Mouse (Mus musculus) liver, embryonic 13.5 days (tissue): ENCODE data around the gene Otub1. TPM values are rescaled to one million over a fixed set of nuclear protein-coding genes. Genes with fewer than 3 reads are reported as not detected.
A peak's percentile ranks its signal among the peaks of the same experiment; 100 is the strongest.

Source experiments
- ATAC-seq: fragments of 200-750 bp; cut with Nextera tagmentation; 2 replicates; pipeline ENCODE4 v1.8.0; 2017; ENCODE audit warnings: low read depth, mild to moderate bottlenecking, moderate number of reproducible peaks, moderate library complexity
- DNase-seq: peaks from one replicate; pipeline ENCODE4 v3.0.0; 2022
- H3K27ac ChIP-seq: fragments of 300-500 bp; sonication (generic); 2 replicates; pipeline ENCODE4 v1.5.1; 2015; ENCODE audit warnings: moderate library complexity, mild to moderate bottlenecking, inconsistent platforms
- H3K27me3 ChIP-seq: fragments of 300-500 bp; sonication (generic); 2 replicates; pipeline ENCODE4 v1.6.1; 2015; ENCODE audit warnings: mild to moderate bottlenecking, inconsistent platforms
- H3K36me3 ChIP-seq: fragments of 300-500 bp; sonication (generic); 2 replicates; pipeline ENCODE4 v1.6.1; 2015; ENCODE audit warnings: mild to moderate bottlenecking, inconsistent platforms
- H3K4me1 ChIP-seq: fragments of 300-500 bp; sonication (generic); replicated peaks from 2 replicates; pipeline ENCODE4 v1.6.1; 2015; ENCODE audit warnings: inconsistent platforms
- H3K4me2 ChIP-seq: fragments of 300-500 bp; sonication (generic); 2 replicates; pipeline ENCODE4 v1.6.1; 2015; ENCODE audit warnings: inconsistent platforms, mild to moderate bottlenecking, moderate library complexity
- H3K4me3 ChIP-seq: fragments of 300-500 bp; sonication (generic); replicated peaks from 2 replicates; pipeline ENCODE4 v1.5.1; 2015; ENCODE audit warnings: mild to moderate bottlenecking, inconsistent platforms
- H3K9ac ChIP-seq: fragments of 300-500 bp; sonication (generic); 2 replicates; pipeline ENCODE4 v1.6.1; 2015; ENCODE audit warnings: mild to moderate bottlenecking, inconsistent platforms
- H3K9me3 ChIP-seq: fragments of 300-500 bp; sonication (generic); replicated peaks from 2 replicates; pipeline ENCODE4 v1.6.1; 2016; ENCODE audit warnings: inconsistent platforms
- WGBS: fragments of 180-500 bp; shearing (Covaris S2); methylation state at CpG from one replicate; pipeline ENCODE4 v1.1.7; 2015; ENCODE audit not compliant: insufficient replicate concordance; 5-methylcytosine and 5-hydroxymethylcytosine counted together
- polyA plus RNA-seq: library from polyadenylated mRNA; unstranded; fragments of >200 nt; fragmentation: Nextera tagmentation; extraction: Ambion mirVana; gene quantifications from 2 replicates; pipeline ENCODE4 v1.2.1, GENCODE M21; 2015

Otub1 gene
- polyA plus RNA-seq, 1 experiment from 2014 or later = 69.3 TPM

DNA sequence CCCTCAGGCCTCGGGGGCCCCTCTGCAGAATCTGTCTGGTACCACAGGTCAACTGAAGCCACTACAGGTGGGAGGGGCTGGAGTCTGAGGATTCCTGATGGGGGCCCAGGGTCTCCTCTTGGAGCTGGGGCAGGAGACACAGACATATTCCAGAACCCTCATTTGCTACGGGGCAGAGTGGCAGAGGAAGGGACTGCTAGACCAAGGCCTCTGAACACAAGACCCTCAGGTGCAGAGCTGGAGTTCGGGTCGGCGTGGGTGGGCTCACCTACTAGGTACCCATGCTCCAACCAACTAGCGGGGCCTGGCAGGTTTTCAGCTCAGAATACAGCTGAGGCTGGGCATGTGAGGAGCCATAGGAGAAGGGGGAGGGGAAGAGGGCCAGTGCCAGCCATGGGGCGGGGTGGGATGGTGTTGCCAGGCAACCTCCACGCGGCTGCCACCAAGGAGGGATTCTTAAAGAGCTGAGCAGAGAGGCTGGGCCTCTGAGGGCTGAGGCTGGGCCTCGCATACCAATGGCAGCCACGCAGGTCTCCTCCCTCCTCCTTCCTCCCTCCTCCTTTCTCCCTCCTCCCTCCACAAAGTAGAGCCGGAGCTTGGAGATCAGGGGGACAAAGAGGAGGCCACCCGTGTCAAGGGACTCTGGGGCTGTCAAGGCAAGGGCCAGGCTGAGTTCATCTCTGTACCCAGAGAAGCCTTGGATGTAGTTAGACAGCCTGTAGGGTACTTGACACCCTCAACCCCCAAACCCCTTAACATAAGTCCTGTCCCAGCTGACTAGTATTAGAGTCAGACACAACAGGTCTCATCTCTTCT, 33.9 kb downstream of the Otub1 start:
- Histone ChIP-seq H3K4me3 (no peak overlapping the region), H3K9ac (no peak overlapping the region), H3K9me3 (no peaks in the 10 kb centered on the region), H3K27me3 (peaks cover 25% of the 10 kb centered on the region), H3K4me2 (no peak overlapping the region), H3K4me1 (peaks cover 19% of the 10 kb centered on the region), H3K27ac (no peak overlapping the region), H3K36me3 (no peaks in the 10 kb centered on the region)
- DNase-seq (no peak), ATAC-seq (peak; percentile 57)
- WGBS = 28% methylated on average over 13 of the region's 13 CpGs

DNA sequence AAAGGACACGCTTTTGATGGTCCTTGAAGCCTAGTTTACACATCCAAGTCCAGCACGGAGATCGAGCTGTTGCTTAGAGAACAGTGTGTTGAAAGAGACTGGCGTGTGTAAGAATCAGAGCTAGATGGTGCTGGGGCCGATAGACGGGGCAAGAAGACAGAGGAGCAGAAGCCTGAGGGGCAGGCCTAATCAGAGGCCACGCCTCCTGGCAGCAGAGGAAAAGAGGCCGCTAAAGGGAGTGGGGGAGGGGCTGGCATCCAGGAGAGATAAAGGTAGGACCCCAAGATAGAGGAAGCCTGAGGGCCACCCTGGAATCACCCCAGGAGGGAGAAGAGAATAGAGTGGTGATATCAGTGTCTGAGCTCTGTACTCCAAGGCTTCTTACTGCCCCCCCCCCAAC, 34.7 kb downstream of the Otub1 start:
- ATAC-seq (peak; percentile 32; the same call in 1 of the 2 replicates), DNase-seq (no peak)
- Histone ChIP-seq H3K4me2 (no peak overlapping the region), H3K4me1 (peaks cover 19% of the 10 kb centered on the region), H3K27me3 (peaks cover 33% of the 10 kb centered on the region), H3K27ac (no peak overlapping the region), H3K9ac (no peak overlapping the region), H3K36me3 (no peaks in the 10 kb centered on the region), H3K4me3 (no peak overlapping the region), H3K9me3 (no peaks in the 10 kb centered on the region)
- 16% methylated on average over 8 of the region's 8 CpGs for WGBS

DNA sequence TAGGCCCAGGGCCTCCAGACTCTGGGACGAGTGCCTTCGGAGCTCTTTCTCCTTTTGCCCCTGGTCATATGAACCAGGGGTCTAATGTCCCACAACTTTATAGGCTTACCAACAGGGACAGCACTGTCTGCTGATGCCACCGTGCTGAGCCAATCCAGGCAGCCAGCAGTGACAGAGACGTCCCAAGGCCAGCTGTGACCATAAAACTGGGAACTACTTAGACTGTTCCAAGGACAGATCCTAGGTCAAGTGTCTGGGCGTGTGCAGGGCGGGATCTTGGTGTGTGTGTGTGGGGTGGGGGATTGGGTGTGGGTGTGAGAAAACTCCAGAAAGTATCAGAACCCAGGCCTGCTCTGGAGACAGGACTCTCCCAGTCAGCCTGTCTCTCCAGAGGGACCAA, 35.2 kb downstream of the Otub1 start:
- Histone ChIP-seq H3K4me3 (no peak overlapping the region), H3K27ac (no peak overlapping the region), H3K4me2 (no peak overlapping the region), H3K9ac (no peak overlapping the region), H3K4me1 (peaks cover 21% of the 10 kb centered on the region), H3K36me3 (no peaks in the 10 kb centered on the region), H3K9me3 (no peaks in the 10 kb centered on the region), H3K27me3 (peaks cover 39% of the 10 kb centered on the region)
- ATAC-seq = no peak
- 66% methylated on average over 6 of the region's 6 CpGs for WGBS
- DNase-seq = no peak

DNA sequence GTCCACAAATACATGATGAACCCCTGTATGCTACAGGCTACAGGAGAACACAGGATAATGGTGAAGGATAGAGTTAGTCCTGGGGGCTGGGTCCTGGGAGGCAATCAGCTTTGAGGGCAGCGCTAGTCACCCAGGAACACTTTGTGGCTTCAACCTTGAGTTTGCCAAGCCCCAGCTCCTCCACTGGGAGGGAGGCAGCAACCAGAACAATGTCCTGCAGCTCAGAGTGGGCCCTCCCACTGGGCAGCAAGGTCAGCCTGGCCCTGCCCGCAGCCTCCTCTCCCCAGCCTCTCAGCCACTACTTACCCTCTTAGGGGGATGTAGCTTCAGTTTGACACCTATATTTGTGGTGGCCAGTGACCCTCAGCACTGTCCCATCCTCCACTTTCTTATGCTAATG, 37.7 kb downstream of the Otub1 start:
- Histone ChIP-seq H3K4me3 (no peak overlapping the region), H3K9ac (no peak overlapping the region), H3K4me1 (peaks cover 33% of the 10 kb centered on the region), H3K4me2 (no peak overlapping the region), H3K9me3 (no peaks in the 10 kb centered on the region), H3K36me3 (no peaks in the 10 kb centered on the region), H3K27ac (no peak overlapping the region), H3K27me3 (peaks cover 63% of the 10 kb centered on the region)
- no peak for DNase-seq
- WGBS = 27% methylated on average over 2 of the region's 2 CpGs
- ATAC-seq = no peak

DNA sequence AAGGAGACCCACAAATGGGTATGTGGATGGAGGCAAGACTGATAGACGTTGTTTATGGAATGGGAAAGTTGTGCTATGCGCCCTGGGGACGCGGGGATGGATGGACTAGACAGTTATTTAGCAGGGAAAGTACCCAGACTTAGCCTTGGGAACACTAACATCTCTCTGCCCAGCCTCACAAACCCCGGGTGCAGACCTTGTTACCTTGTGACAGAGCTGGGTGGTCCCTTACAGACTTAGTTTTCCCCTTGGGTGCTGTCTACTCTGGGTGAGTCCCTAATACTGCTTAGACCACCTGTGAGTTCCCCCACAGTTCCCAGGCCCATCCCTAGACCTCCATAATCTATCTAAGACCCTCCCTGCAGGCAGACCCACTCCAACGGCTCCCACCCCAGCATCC, 39.3 kb downstream of the Otub1 start:
- Histone ChIP-seq H3K4me2 (no peak overlapping the region), H3K9ac (no peak overlapping the region), H3K4me1 (peaks cover 26% of the 10 kb centered on the region), H3K9me3 (no peaks in the 10 kb centered on the region), H3K27me3 (peaks cover 80% of the 10 kb centered on the region), H3K4me3 (no peak overlapping the region), H3K27ac (no peak overlapping the region), H3K36me3 (no peaks in the 10 kb centered on the region)
- 9% methylated on average over 6 of the region's 6 CpGs for WGBS
- DNase-seq = no peak
- no peak for ATAC-seq

DNA sequence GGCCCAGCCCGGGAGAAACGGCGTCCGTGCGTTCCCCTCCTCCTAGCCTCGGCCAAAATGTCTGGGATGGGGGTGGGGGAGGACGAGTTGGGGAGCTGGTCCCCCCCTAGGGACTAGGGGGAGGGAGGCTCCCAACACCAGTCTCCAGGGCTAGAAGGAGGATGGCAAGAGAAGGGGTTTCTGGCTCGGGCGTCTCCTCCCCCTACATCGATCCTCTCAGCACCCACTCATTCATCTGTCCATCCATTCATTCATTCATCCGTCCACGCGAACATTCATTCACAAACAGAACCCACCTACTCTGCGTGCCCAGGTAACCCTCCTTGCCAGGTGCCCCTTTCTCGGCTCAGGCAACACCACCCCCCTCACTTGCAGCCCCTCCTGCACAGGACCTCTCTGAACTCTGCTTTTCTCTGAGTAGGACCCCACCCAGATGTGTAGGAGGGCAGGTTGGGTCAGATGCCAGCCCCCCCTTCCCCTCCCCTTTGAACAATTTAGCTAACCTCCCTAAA, 39.9 kb downstream of the Otub1 start:
- no peaks in the 10 kb centered on the region for H3K9me3 ChIP-seq
- ATAC-seq = no peak
- H3K27ac ChIP-seq = no peak overlapping the region
- 4% methylated on average over 15 of the region's 15 CpGs for WGBS
- no peak for DNase-seq
- H3K4me3 ChIP-seq = peak overlapping the region; percentile 54
- H3K4me2 ChIP-seq = peak overlapping the region; percentile 70
- peaks cover 21% of the 10 kb centered on the region for H3K4me1 ChIP-seq
- no peak overlapping the region for H3K9ac ChIP-seq
- H3K27me3 ChIP-seq = peaks cover 85% of the 10 kb centered on the region
- no peaks in the 10 kb centered on the region for H3K36me3 ChIP-seq

DNA sequence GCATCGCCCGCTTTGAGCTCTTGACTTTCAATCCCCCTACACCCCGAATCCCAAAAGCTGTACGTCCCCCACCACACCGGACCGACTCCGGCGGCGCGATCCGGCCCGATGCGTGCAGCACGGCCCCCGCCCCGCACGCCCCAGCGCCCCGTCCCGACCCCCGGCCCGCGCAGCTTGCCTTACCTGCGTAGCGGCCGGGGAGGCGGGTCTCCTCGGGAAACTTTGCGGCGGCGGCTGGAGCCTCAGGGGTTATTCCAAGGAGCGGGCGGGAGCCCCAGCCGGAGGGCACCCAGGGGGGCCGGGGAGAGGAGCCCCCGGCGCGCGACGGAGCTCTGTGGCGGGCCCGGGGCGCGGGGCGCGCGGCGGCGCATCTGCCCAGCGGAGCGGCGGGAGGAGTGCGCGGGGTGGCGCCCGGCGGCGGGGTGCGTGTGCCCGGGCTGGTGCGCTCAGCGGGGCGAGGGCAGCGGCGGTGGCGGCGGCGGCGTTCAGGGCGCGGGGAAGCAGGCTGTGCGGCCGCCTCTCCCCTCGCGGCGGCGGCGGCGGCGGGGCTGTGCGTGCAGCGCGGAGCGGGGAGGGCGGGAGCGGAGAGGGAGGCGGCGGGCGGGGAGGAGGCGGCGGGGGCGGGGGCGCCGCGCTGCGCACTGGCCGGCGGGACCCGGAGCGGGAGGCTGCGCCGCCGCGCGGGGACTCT, 40.5 kb downstream of the Otub1 start:
- whole genome bisulfite sequencing = 2% methylated on average over 63 of the region's 105 CpGs
- H3K4me2 ChIP-seq = peak overlapping the region; percentile 70
- peak overlapping the region; percentile 43 for H3K9ac ChIP-seq
- H3K4me3 ChIP-seq = peak overlapping the region; percentile 54
- no peak for DNase-seq
- H3K27ac ChIP-seq = no peak overlapping the region
- no peaks in the 10 kb centered on the region for H3K9me3 ChIP-seq
- no peaks in the 10 kb centered on the region for H3K36me3 ChIP-seq
- H3K27me3 ChIP-seq = peaks cover 90% of the 10 kb centered on the region
- no peak for ATAC-seq
- peaks cover 16% of the 10 kb centered on the region for H3K4me1 ChIP-seq

DNA sequence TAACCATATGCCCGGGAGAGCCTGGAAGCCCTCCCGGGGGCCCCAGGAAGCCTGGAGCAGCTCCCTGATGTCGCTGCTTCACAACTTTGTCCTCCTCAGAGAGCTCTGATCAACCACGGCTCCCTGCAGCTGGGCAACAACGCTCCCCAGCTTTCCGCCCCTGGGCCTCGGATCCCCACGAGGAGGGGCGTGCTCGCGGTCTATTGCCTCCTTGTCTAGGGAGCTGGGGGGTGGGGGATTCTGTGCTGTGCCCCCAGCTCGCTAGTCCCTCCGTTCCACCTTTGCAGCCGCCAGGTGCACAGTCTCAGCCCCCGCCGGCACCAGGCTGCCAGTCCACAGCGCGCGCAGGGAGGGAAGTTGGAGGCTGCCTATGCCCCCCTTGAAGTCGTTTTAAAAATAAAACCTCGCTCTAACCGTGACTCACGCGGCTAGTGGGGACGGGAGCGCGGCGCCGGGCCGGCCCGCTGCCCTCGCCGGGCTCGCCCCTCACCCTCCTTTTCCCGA, 41.2 kb downstream of the Otub1 start:
- ATAC-seq = no peak
- Histone ChIP-seq H3K4me3 (peak overlapping the region; percentile 54), H3K27ac (no peak overlapping the region), H3K27me3 (peaks cover 96% of the 10 kb centered on the region), H3K4me1 (peaks cover 22% of the 10 kb centered on the region), H3K4me2 (peak overlapping the region; percentile 70), H3K9ac (no peak overlapping the region), H3K9me3 (no peaks in the 10 kb centered on the region), H3K36me3 (no peaks in the 10 kb centered on the region)
- no peak for DNase-seq
- WGBS = 1% methylated on average over 33 of the region's 35 CpGs

DNA sequence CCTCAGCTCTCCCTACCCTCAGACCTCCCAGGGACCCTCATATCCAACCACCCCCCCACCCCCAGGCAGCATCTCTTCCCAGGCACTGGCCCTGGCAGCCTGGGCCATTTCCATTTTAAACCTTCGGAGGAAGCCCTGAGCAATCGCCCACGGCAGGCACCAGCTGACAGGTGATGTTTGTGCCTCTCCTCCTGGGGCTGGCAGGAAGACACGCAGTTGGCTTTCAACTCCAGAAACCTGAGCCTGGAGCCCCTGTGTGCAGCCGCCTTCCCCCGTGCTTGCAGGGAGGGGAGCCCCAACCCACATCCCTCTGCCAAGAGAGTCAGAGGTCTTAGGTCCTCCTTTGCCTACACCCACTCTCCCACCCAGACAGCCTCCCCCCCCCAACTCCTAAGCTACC, 41.9 kb downstream of the Otub1 start:
- H3K4me3 ChIP-seq = no peak overlapping the region
- no peak overlapping the region for H3K27ac ChIP-seq
- no peak overlapping the region for H3K9ac ChIP-seq
- H3K36me3 ChIP-seq = no peaks in the 10 kb centered on the region
- no peak for ATAC-seq
- no peak overlapping the region for H3K4me2 ChIP-seq
- H3K4me1 ChIP-seq = peaks cover 22% of the 10 kb centered on the region
- WGBS = 14% methylated on average over 6 of the region's 6 CpGs
- DNase-seq = no peak
- peaks cover 97% of the 10 kb centered on the region for H3K27me3 ChIP-seq
- H3K9me3 ChIP-seq = no peaks in the 10 kb centered on the region

DNA sequence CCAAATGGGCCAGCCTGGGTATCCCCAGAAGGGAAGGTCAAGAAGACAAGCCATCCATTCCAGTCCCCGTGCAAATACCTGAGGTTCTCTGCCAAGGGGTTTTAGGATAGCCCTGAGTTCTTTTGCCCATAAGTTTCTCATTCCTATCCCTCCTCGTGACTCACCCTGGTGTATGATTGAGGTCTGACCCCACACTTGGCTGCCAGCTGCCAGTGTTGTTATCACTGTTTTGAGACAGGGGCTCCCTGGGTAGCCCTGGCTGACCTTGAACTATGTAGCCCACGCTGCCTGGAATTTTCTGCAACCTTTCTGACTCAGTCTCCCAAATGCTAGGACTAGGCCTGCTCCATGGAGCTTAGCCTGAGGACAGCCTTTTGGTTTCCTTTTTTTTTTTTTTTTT, 45.1 kb downstream of the Otub1 start:
- no peaks in the 10 kb centered on the region for H3K36me3 ChIP-seq
- H3K4me3 ChIP-seq = no peak overlapping the region
- H3K9me3 ChIP-seq = no peaks in the 10 kb centered on the region
- peaks cover 22% of the 10 kb centered on the region for H3K4me1 ChIP-seq
- no peak for DNase-seq
- no peak for ATAC-seq
- peaks cover 95% of the 10 kb centered on the region for H3K27me3 ChIP-seq
- H3K27ac ChIP-seq = no peak overlapping the region
- H3K4me2 ChIP-seq = no peak overlapping the region
- no peak overlapping the region for H3K9ac ChIP-seq
- 47% methylated on average over 3 of the region's 3 CpGs for WGBS

DNA sequence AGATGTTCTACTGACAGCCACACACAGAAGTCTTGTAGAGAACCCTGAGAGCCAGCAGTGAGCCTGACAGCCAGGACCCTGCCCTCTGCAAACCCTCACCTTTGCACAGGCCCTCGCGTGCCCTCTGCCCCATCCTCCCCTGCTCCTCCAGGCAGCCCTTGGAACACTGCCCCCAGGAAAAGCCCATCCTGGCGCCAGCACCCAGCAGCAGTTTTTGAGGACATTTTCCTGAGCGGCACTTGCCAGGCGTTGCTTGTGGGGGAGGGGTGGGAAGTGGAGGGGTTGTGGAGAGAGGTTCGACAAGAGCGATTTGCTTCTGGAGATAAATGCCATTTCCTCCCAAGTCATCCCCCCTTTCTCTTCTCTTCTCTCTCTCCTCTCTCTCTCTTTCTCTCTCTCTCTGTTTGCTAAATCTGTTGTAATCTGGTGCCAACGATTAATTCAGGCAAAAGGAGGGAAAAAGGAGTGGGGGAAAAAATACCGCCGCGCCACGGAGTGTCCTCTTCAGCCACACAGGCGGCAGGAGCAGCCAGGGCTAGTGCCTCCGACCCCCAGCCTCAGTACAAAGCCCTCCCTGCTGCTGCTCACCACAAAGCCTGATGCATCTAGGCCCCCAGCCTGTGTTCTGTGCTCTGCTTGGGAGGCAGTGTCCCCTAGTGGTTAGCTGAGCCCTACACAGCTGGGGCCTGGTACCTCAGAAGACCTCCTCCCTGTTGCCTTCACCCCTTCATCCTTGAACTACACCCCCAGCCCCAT, 45.8 kb downstream of the Otub1 start:
- Histone ChIP-seq H3K4me1 (peaks cover 14% of the 10 kb centered on the region), H3K27me3 (peaks cover 89% of the 10 kb centered on the region), H3K36me3 (no peaks in the 10 kb centered on the region), H3K9me3 (no peaks in the 10 kb centered on the region), H3K9ac (0 out of 2 replicates have a peak overlapping the region, but pooled peaks have one; percentile 33), H3K27ac (no peak overlapping the region), H3K4me3 (no peak overlapping the region), H3K4me2 (no peak overlapping the region)
- 10% methylated on average over 14 of the region's 14 CpGs for WGBS
- ATAC-seq (no peak), DNase-seq (no peak)
